Mouse (Mus musculus): ENCODE measurements around the gene Wdr38. TPM values are rescaled to one million over a fixed set of nuclear protein-coding genes. Genes with fewer than 3 reads are reported as not detected.
A peak's percentile ranks its signal among the peaks of the same experiment; 100 is the strongest.
"Not testable (repeated sequence)": the region's sequence is repeated elsewhere in the genome, so short reads cannot be mapped to it uniquely, and the experiment has no call there.

Gene Wdr38
- total RNA-seq, 2 experiments from 2014 or later, result 0.15 to 0.84 TPM

- no peak for ATAC-seq (replicated peaks; ENCODE audit: poor library complexity, severe bottlenecking)
Measured at GRCm38 (mm10) chr2:38988929-38989328, 8.3 kb upstream of the Wdr38 start.

- ATAC-seq (replicated peaks; ENCODE audit: poor library complexity, severe bottlenecking), result no peak
Measured at GRCm38 (mm10) chr2:38992004-38992403, 5.3 kb upstream of the Wdr38 start.

GRCm38 (mm10) chr2:38992452-38992851, 4.8 kb upstream of the Wdr38 start:
- ATAC-seq (replicated peaks; ENCODE audit: poor library complexity, severe bottlenecking), result no peak

GRCm38 (mm10) chr2:38999381-38999780, 2.1 kb downstream of the Wdr38 start:
- no peak for ATAC-seq (replicated peaks; ENCODE audit: poor library complexity, severe bottlenecking)

GRCm38 (mm10) chr2:38999910-39000586, 2.8 kb downstream of the Wdr38 start:
- ATAC-seq (replicated peaks; ENCODE audit: poor library complexity, severe bottlenecking), result no peak

- ATAC-seq (replicated peaks; ENCODE audit: poor library complexity, severe bottlenecking), result no peak
Measured at GRCm38 (mm10) chr2:39000587-39000919, 3.3 kb downstream of the Wdr38 start.

GRCm38 (mm10) chr2:39001866-39002265, 4.6 kb downstream of the Wdr38 start:
- ATAC-seq (replicated peaks; ENCODE audit: poor library complexity, severe bottlenecking), result no peak

- ATAC-seq (replicated peaks; ENCODE audit: poor library complexity, severe bottlenecking), result no peak
Measured at GRCm38 (mm10) chr2:39003106-39003505, 5.8 kb downstream of the Wdr38 start.

GRCm38 (mm10) chr2:39003512-39003911, 6.2 kb downstream of the Wdr38 start:
- ATAC-seq (replicated peaks; ENCODE audit: poor library complexity, severe bottlenecking), result no peak

GRCm38 (mm10) chr2:39004372-39004771, 7.1 kb downstream of the Wdr38 start:
- ATAC-seq (replicated peaks; ENCODE audit: poor library complexity, severe bottlenecking), result peak; percentile 13

- ATAC-seq (replicated peaks; ENCODE audit: poor library complexity, severe bottlenecking), result peak; percentile 67
Measured at GRCm38 (mm10) chr2:39004880-39005435, 7.7 kb downstream of the Wdr38 start, which contains the start of gene Arpc5l. Gene Arpc5l, plus strand, starts transcription at chr2:39005348.

GRCm38 (mm10) chr2:39005574-39006079, 8.4 kb downstream of the Wdr38 start, which contains the start of gene Rpl35:
Gene Rpl35, minus strand, starts transcription at chr2:39005624.
- no peak for ATAC-seq (replicated peaks; ENCODE audit: poor library complexity, severe bottlenecking)

- no peak for ATAC-seq (replicated peaks; ENCODE audit: poor library complexity, severe bottlenecking)
Measured at GRCm38 (mm10) chr2:39006149-39006730, 9.0 kb downstream of the Wdr38 start.

- ATAC-seq (replicated peaks; ENCODE audit: poor library complexity, severe bottlenecking), result peak; percentile 58
Measured at GRCm38 (mm10) chr2:39007865-39008264, 10.6 kb downstream of the Wdr38 start.

GRCm38 (mm10) chr2:39008350-39008851, 11.1 kb downstream of the Wdr38 start:
- no peak for ATAC-seq (replicated peaks; ENCODE audit: poor library complexity, severe bottlenecking)

- no peak for ATAC-seq (replicated peaks; ENCODE audit: poor library complexity, severe bottlenecking)
Measured at GRCm38 (mm10) chr2:39008954-39009365, 11.7 kb downstream of the Wdr38 start.

GRCm38 (mm10) chr2:39010144-39010543, 12.9 kb downstream of the Wdr38 start:
- not testable (repeated sequence) for ATAC-seq (replicated peaks; ENCODE audit: poor library complexity, severe bottlenecking)

- peak; percentile 52 for ATAC-seq (replicated peaks; ENCODE audit: poor library complexity, severe bottlenecking)
Measured at GRCm38 (mm10) chr2:39011264-39011663, 14.0 kb downstream of the Wdr38 start.

GRCm38 (mm10) chr2:39011971-39012370, 14.7 kb downstream of the Wdr38 start:
- ATAC-seq (replicated peaks; ENCODE audit: poor library complexity, severe bottlenecking), result no peak

- no peak for ATAC-seq (replicated peaks; ENCODE audit: poor library complexity, severe bottlenecking)
Measured at GRCm38 (mm10) chr2:39012768-39013279, 15.5 kb downstream of the Wdr38 start.

- ATAC-seq (replicated peaks; ENCODE audit: poor library complexity, severe bottlenecking), result 0 out of 2 replicates have a peak, but pooled peaks have one; percentile 14
Measured at GRCm38 (mm10) chr2:39016581-39016980, 19.3 kb downstream of the Wdr38 start.

All from granulocyte monocyte progenitor cell, adult 5-6 weeks (primary cell).